Comparison of ENCODE assay signal across 11 mouse cellular contexts in the genomic region with DNA sequence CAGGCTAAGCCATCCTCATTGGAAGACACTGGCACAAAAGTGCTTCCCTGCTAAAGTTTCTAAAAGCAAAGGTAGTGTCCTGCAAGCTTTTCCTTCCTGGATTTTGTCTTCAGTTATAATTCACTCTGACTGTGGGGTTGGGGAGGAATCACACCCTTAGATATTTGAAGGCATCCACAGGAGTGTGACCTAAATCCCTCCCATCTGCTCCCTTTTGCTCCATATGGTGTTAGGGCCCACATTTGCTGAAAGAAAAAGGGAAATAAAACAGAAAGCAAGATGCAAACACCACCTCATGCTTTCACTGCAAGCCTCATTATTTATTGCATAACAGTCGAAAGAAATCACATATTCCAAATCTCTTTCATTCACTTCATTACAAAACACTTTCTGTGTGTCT.
DNase-seq lines count a peak whose midpoint lies in the region.
"Had no signal": no experiment of that assay in that cellular context is flagged by ENCODE, and none has a peak within 500 bp of the region (broad histone marks: within the 10 kb centered on the region; RNA-seq: fewer than 3 reads in every experiment).

No protein-coding gene starts in this region.

- peak; percentile 19 to 39 for DNase-seq in layer of hippocampus, adult 18-20 months (ENCODE audit: low spot score in 2 of 2)
- no peak for DNase-seq in layer of hippocampus, postnatal 36 days
- DNase-seq in brain, adult 2 months (ENCODE audit: low read depth, low spot score) = peak; percentile 86
- peak; percentile 31 to 48 for DNase-seq in cerebellum, adult 18-20 months
- DNase-seq in left cerebral cortex, adult 8-10 months (ENCODE audit: low spot score in 2 of 2) = peak; percentile 2 to 16
- no peak for DNase-seq in lung, adult 18-20 months
- no peak for DNase-seq in kidney, postnatal 36 days
- DNase-seq in Muller cell, postnatal 12 days (ENCODE audit: inconsistent ontology term) = no peak
- DNase-seq: adrenal gland, adult 8-10 months; forebrain, postnatal 0 days; lung, embryonic 14.5 days had no signal

Comparison
In these comparisons a context has a peak if more than half of its experiments do, and no peak if none do; other contexts are left out.
1. DNase-seq: peak in layer of hippocampus, adult 18-20 months (2 of 2), brain, adult 2 months (single experiment), cerebellum, adult 18-20 months (2 of 2) and left cerebral cortex, adult 8-10 months (2 of 2); none in layer of hippocampus, postnatal 36 days (0 of 2), lung, adult 18-20 months (0 of 2), kidney, postnatal 36 days (0 of 2) and Muller cell, postnatal 12 days (single experiment).